Mouse (Mus musculus): ENCODE measurements at regions not wholly inside any gene's neighbourhood (a gene's known extent, or its start where the extent isn't known, plus 50 kb on each side); places are given as distances from the start of the nearest gene placed in this dataset.
A peak's percentile ranks its signal among the peaks of the same experiment; 100 is the strongest.

- no peak overlapping the region for H3K27ac ChIP-seq (ENCODE audit: low read depth, low read length)
- WGBS = 92% methylated on average over 4 of the region's 4 CpGs
- no peaks in the 10 kb centered on the region for H3K36me3 ChIP-seq (ENCODE audit: control insufficient read depth, insufficient read depth, low read length)
- DNase-seq (ENCODE audit: low spot score, missing footprints) (peak; percentile 59), ATAC-seq (ENCODE audit: low FRiP score) (no peak)
- no peak overlapping the region for H3K4me3 ChIP-seq (ENCODE audit: low read depth, low read length)
- no peaks in the 10 kb centered on the region for H3K27me3 ChIP-seq (ENCODE audit: control insufficient read depth, insufficient read depth, low read length)
- H3K9me3 ChIP-seq (ENCODE audit: control insufficient read depth, low read length) = no peaks in the 10 kb centered on the region
- H3K9ac ChIP-seq (ENCODE audit: low read length) = no peak overlapping the region
- H3K4me1 ChIP-seq (ENCODE audit: control insufficient read depth, insufficient read depth, low read length) = peaks cover 2% of the 10 kb centered on the region; the same call in 1 of the 2 replicates
- H3K4me2 ChIP-seq = no peak overlapping the region
Measured at GRCm38 (mm10) chr7:113154066-113154465, 53.2 kb upstream of the Arntl start.

GRCm38 (mm10) chr7:113156366-113156765 lies 50.9 kb upstream of the Arntl start:
- DNase-seq (ENCODE audit: low spot score, missing footprints) = no peak
- WGBS = 80% methylated on average over 5 of the region's 5 CpGs
- no peak overlapping the region for H3K4me2 ChIP-seq
- no peak for ATAC-seq (ENCODE audit: low FRiP score)
- H3K4me3 ChIP-seq (ENCODE audit: low read depth, low read length) = no peak overlapping the region
- H3K4me1 ChIP-seq (ENCODE audit: control insufficient read depth, insufficient read depth, low read length) = 0 out of 2 replicates have a peak, but pooled peaks cover 2% of the 10 kb centered on the region
- no peaks in the 10 kb centered on the region for H3K27me3 ChIP-seq (ENCODE audit: control insufficient read depth, insufficient read depth, low read length)
- no peaks in the 10 kb centered on the region for H3K9me3 ChIP-seq (ENCODE audit: control insufficient read depth, low read length)
- no peak overlapping the region for H3K9ac ChIP-seq (ENCODE audit: low read length)
- H3K36me3 ChIP-seq (ENCODE audit: control insufficient read depth, insufficient read depth, low read length) = no peaks in the 10 kb centered on the region
- no peak overlapping the region for H3K27ac ChIP-seq (ENCODE audit: low read depth, low read length)

GRCm38 (mm10) chr7:113156861-113157747 lies 50.2 kb upstream of the Arntl start:
- Histone ChIP-seq H3K4me1 (ENCODE audit: control insufficient read depth, insufficient read depth, low read length) (no peaks in the 10 kb centered on the region), H3K4me3 (ENCODE audit: low read depth, low read length) (no peak overlapping the region), H3K4me2 (no peak overlapping the region), H3K27ac (ENCODE audit: low read depth, low read length) (no peak overlapping the region), H3K36me3 (ENCODE audit: control insufficient read depth, insufficient read depth, low read length) (no peaks in the 10 kb centered on the region), H3K27me3 (ENCODE audit: control insufficient read depth, insufficient read depth, low read length) (no peaks in the 10 kb centered on the region), H3K9ac (ENCODE audit: low read length) (no peak overlapping the region), H3K9me3 (ENCODE audit: control insufficient read depth, low read length) (no peaks in the 10 kb centered on the region)
- DNase-seq (ENCODE audit: low spot score, missing footprints) (no peak), ATAC-seq (ENCODE audit: low FRiP score) (no peak)
- WGBS = 76% methylated on average over 12 of the region's 12 CpGs
